Comparison of ENCODE assay signal across 27 mouse cellular contexts in the genomic region with DNA sequence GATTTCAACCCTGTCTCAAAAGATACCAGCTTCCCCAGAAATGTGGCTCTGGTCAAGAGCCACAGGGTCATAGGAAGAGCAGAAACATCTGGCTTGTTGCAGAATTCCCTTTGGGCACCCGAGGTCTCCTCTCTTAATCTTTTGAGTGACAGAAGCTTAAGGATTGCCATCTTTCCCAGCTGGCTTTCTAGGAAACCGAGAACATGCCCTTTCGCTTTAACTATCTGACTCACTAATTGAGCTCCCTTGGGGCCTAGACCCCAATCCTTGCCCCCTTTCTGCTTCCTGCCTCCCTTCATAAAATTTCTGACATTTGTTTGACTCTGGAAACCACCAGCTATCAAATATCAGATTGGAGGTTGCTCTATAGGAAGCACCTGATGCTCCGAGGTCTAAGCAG. TPM values are rescaled to one million over a fixed set of nuclear protein-coding genes. Genes with fewer than 3 reads are reported as not detected.
DNase-seq lines count a peak whose midpoint lies in the region; ATAC-seq lines count a peak whose summit lies in the region.
"Had no signal": no experiment of that assay in that cellular context is flagged by ENCODE, and none has a peak within 500 bp of the region (broad histone marks: within the 10 kb centered on the region; RNA-seq: fewer than 3 reads in every experiment).

No protein-coding gene starts in this region.

- peak overlapping the region; percentile 20; the same call in 1 of the 2 replicates for H3K4me2 ChIP-seq in midbrain, embryonic 13.5 days (replicated peaks)
- H3K4me2 ChIP-seq in embryonic facial prominence, embryonic 11.5 days (ENCODE audit: low read depth, low read length) = no peak overlapping the region
- H3K4me2 ChIP-seq in hindbrain, embryonic 15.5 days = peak overlapping the region; percentile 32
- H3K4me2 ChIP-seq: embryonic facial prominence, embryonic 15.5 days; intestine, embryonic 15.5 days; liver, embryonic 13.5 days; stomach, embryonic 15.5 days had no signal

- peaks cover 25% of the 10 kb centered on the region for H3K27me3 ChIP-seq in midbrain, embryonic 13.5 days
- H3K27me3 ChIP-seq in midbrain, embryonic 10.5 days (ENCODE audit: low read depth, poor library complexity, severe bottlenecking) = peaks cover 41% of the 10 kb centered on the region
- H3K27me3 ChIP-seq in embryonic facial prominence, embryonic 11.5 days (ENCODE audit: control insufficient read depth, insufficient read depth, low read length) = no peaks in the 10 kb centered on the region
- H3K27me3 ChIP-seq in hindbrain, embryonic 15.5 days = no peaks in the 10 kb centered on the region
- H3K27me3 ChIP-seq: CH12.LX had no signal

- 42% methylated on average over 4 of the region's 4 CpGs for WGBS in midbrain, embryonic 13.5 days
- WGBS in midbrain, embryonic 10.5 days = 60% methylated on average over 4 of the region's 4 CpGs
- 18% methylated on average over 4 of the region's 4 CpGs for WGBS in embryonic facial prominence, embryonic 11.5 days
- WGBS in hindbrain, embryonic 15.5 days = 53% methylated on average over 4 of the region's 4 CpGs

- H3K27ac ChIP-seq in midbrain, embryonic 13.5 days = no peak overlapping the region
- no peak overlapping the region for H3K27ac ChIP-seq in midbrain, embryonic 10.5 days (replicated peaks)
- H3K27ac ChIP-seq in embryonic facial prominence, embryonic 11.5 days (replicated peaks; ENCODE audit: low read depth, low read length) = no peak overlapping the region
- no peak overlapping the region for H3K27ac ChIP-seq in hindbrain, embryonic 15.5 days (replicated peaks)
- H3K27ac ChIP-seq: embryonic facial prominence, embryonic 15.5 days; gastrocnemius, adult 2 months; heart, embryonic 10.5 days; intestine, embryonic 15.5 days; liver, embryonic 13.5 days; stomach, embryonic 15.5 days had no signal

- H3K4me1 ChIP-seq in midbrain, embryonic 13.5 days (replicated peaks) = peaks cover 52% of the 10 kb centered on the region
- peaks cover 57% of the 10 kb centered on the region for H3K4me1 ChIP-seq in midbrain, embryonic 10.5 days
- H3K4me1 ChIP-seq in embryonic facial prominence, embryonic 11.5 days (ENCODE audit: control insufficient read depth, insufficient read depth, low read length) = no peaks in the 10 kb centered on the region; the same call in 1 of the 2 replicates
- peaks cover 31% of the 10 kb centered on the region for H3K4me1 ChIP-seq in hindbrain, embryonic 15.5 days (replicated peaks)

- H3K4me3 ChIP-seq in midbrain, embryonic 13.5 days (replicated peaks) = no peak overlapping the region
- no peak overlapping the region for H3K4me3 ChIP-seq in midbrain, embryonic 10.5 days
- no peak overlapping the region for H3K4me3 ChIP-seq in embryonic facial prominence, embryonic 11.5 days (ENCODE audit: low read depth, low read length)
- H3K4me3 ChIP-seq in hindbrain, embryonic 15.5 days = no peak overlapping the region
- H3K4me3 ChIP-seq: embryonic facial prominence, embryonic 15.5 days; gastrocnemius, adult 2 months; heart, embryonic 10.5 days; intestine, embryonic 15.5 days; liver, embryonic 13.5 days; myocyte; stomach, embryonic 15.5 days had no signal

- H3K9me3 ChIP-seq in midbrain, embryonic 13.5 days = no peaks in the 10 kb centered on the region
- H3K9me3 ChIP-seq in midbrain, embryonic 10.5 days (replicated peaks) = no peaks in the 10 kb centered on the region
- no peaks in the 10 kb centered on the region for H3K9me3 ChIP-seq in embryonic facial prominence, embryonic 11.5 days (replicated peaks; ENCODE audit: control insufficient read depth, low read length)
- H3K9me3 ChIP-seq in hindbrain, embryonic 15.5 days = no peaks in the 10 kb centered on the region
- H3K9me3 ChIP-seq: embryonic facial prominence, embryonic 15.5 days; G1E; heart, embryonic 10.5 days; intestine, embryonic 15.5 days; liver, embryonic 13.5 days; stomach, embryonic 15.5 days had no signal

- H3K36me3 ChIP-seq in midbrain, embryonic 13.5 days = no peaks in the 10 kb centered on the region
- no peaks in the 10 kb centered on the region; the same call in 1 of the 2 replicates for H3K36me3 ChIP-seq in midbrain, embryonic 10.5 days
- no peaks in the 10 kb centered on the region for H3K36me3 ChIP-seq in embryonic facial prominence, embryonic 11.5 days (replicated peaks; ENCODE audit: control insufficient read depth, insufficient read depth, low read depth, low read length)
- no peaks in the 10 kb centered on the region for H3K36me3 ChIP-seq in hindbrain, embryonic 15.5 days
- H3K36me3 ChIP-seq: embryonic facial prominence, embryonic 15.5 days; heart, embryonic 10.5 days; intestine, embryonic 15.5 days; liver, embryonic 13.5 days; stomach, embryonic 15.5 days had no signal

- no peak overlapping the region for H3K9ac ChIP-seq in midbrain, embryonic 13.5 days (replicated peaks)
- H3K9ac ChIP-seq in embryonic facial prominence, embryonic 11.5 days (replicated peaks; ENCODE audit: low read length) = no peak overlapping the region
- no peak overlapping the region for H3K9ac ChIP-seq in hindbrain, embryonic 15.5 days
- H3K9ac ChIP-seq: embryonic facial prominence, embryonic 15.5 days; intestine, embryonic 15.5 days; liver, embryonic 13.5 days; stomach, embryonic 15.5 days had no signal

- no peak for ATAC-seq in midbrain, embryonic 13.5 days
- ATAC-seq in embryonic facial prominence, embryonic 11.5 days (replicated peaks; ENCODE audit: insufficient number of reproducible peaks, low FRiP score, low TSS enrichment, low read depth) = no peak
- ATAC-seq in hindbrain, embryonic 15.5 days (ENCODE audit: low FRiP score, low read depth) = no peak
- ATAC-seq: forebrain, embryonic 14.5 days; intestine, embryonic 15.5 days; Patski had no signal

- no peak for DNase-seq in midbrain, embryonic 10.5 days (ENCODE audit: low spot score)
- DNase-seq in embryonic facial prominence, embryonic 11.5 days (ENCODE audit: low spot score) = peak; percentile 72
- no peak for DNase-seq in heart, adult 18-20 months
- no peak for DNase-seq in retina, postnatal 1 day
- DNase-seq in kidney, postnatal 36 days = no peak
- DNase-seq: adrenal gland, adult 8-10 months; B cell, adult 2 months; cerebellum, adult 2 months; cerebellum, postnatal 36 days; gastrocnemius, adult 2 months; heart, postnatal 4 days; kidney, adult 9 months; kidney, postnatal 25 days; liver, embryonic 13.5 days; lung, adult 2 months; thymus, postnatal 25 days had no signal

RNA-seq across cellular contexts. Expression of a gene that starts 3.1 kb away (rescaled TPM):
- polyA plus RNA-seq in midbrain, embryonic 13.5 days (2015; fragmentation: Nextera tagmentation; extraction: Ambion mirVana) = 17.7 and 20.3 TPM in 2 replicates
- 13.9 and 15.7 TPM in 2 replicates for polyA plus RNA-seq in midbrain, embryonic 10.5 days (2016; fragmentation: Nextera tagmentation; extraction: Ambion mirVana)
- 13.2 and 15.5 TPM in 2 replicates for polyA plus RNA-seq in embryonic facial prominence, embryonic 11.5 days (2014; fragmentation: Nextera tagmentation; extraction: Ambion mirVana)
- polyA plus RNA-seq in hindbrain, embryonic 15.5 days (2015; fragmentation: Nextera tagmentation; extraction: Ambion mirVana) = 36.6 and 37.7 TPM in 2 replicates
- total RNA-seq in heart, adult 18-20 months (2021) = 1 to 10 TPM; 5.4 to 8.4 TPM
